Mouse (Mus musculus): ENCODE results near the gene Ak1. TPM values are rescaled to one million over a fixed set of nuclear protein-coding genes. Genes with fewer than 3 reads are reported as not detected.

Gene Ak1
- total and polyA plus RNA-seq, 3 experiments, result 1.4 to 3.9 (median 1.5) TPM

GRCm38 (mm10) chr2:32642813-32643212 is 21.3 kb downstream of the Ak1 start:
- dilution Hi-C loops (cut with MboI; ENCODE audit: extremely low pct_ligation_motif_present, extremely low pct_unique_long_range_greater_than_20kb, low sequenced_read_pairs) (no loop called here), in situ Hi-C loops (cut with MboI; ENCODE audit: low pct_ligation_motif_present, low pct_unique_long_range_greater_than_20kb, low sequenced_read_pairs) (no loop called here)
- Histone ChIP-seq H3K4me1 (ENCODE audit: control insufficient read depth in 1 of 2, insufficient read depth in 2 of 2) (peaks cover 7 to 17% of the 10 kb centered on the region in 2 experiments), H3K79me2 (replicated peaks; ENCODE audit: control insufficient read depth, extremely low read depth, insufficient read depth, poor library complexity, severe bottlenecking) (no peaks in the 10 kb centered on the region), H3K9me3 (replicated peaks; ENCODE audit: low read length) (no peaks in the 10 kb centered on the region), H3K9ac (ENCODE audit: insufficient read depth, low read depth) (no peak overlapping the region), H3K36me3 (replicated peaks in 1 of 2; ENCODE audit: control insufficient read depth in 1 of 2, insufficient read depth in 1 of 2, low read length in 1 of 2) (no peaks in the 10 kb centered on the region), H3K4me2 (ENCODE audit: insufficient read depth, low read depth, poor library complexity, severe bottlenecking) (no peak overlapping the region), H3K27ac (ENCODE audit: insufficient read depth, low read depth) (no peak overlapping the region), H3K4me3 (replicated peaks in 1 of 3; ENCODE audit: low read depth in 2 of 3, low read length in 2 of 3, poor library complexity in 1 of 3) (no peak overlapping the region), H3K27me3 (replicated peaks) (no peaks in the 10 kb centered on the region)
- TF ChIP-seq ETS1 (conservative IDR thresholded peaks at IDR 0.05; ENCODE audit: low read depth, low read length), result no peak
- TF ChIP-seq USF1 (IDR thresholded peaks at IDR 0.05; ENCODE audit: low read depth, low read length), result no peak
- no peak for TF ChIP-seq USF2 (conservative IDR thresholded peaks at IDR 0.05; ENCODE audit: low read depth, low read length)
- no peak for TF ChIP-seq GABPA (IDR thresholded peaks at IDR 0.05; ENCODE audit: insufficient replicate concordance, low read depth, low read length)
- TF ChIP-seq MEF2A (IDR thresholded peaks at IDR 0.05; ENCODE audit: borderline replicate concordance, low read depth, low read length), result no peak
- no peak for TF ChIP-seq POLR2AphosphoS2 (IDR thresholded peaks at IDR 0.05; ENCODE audit: low read depth, low read length)
- no peak for TF ChIP-seq EP300 (IDR thresholded peaks at IDR 0.05; ENCODE audit: low read length)
- TF ChIP-seq CHD2 (IDR thresholded peaks at IDR 0.05; ENCODE audit: low read length), result no peak
- no peak for TF ChIP-seq CHD1 (IDR thresholded peaks at IDR 0.05; ENCODE audit: low read depth, low read length)
- no peak for TF ChIP-seq ELF1 (IDR thresholded peaks at IDR 0.05; ENCODE audit: low read depth, low read length)
- no peak for TF ChIP-seq CTCF (conservative IDR thresholded peaks at IDR 0.05 in 1 of 2, IDR thresholded peaks at IDR 0.05 in 1 of 2; ENCODE audit: low read depth in 2 of 2, low read length in 2 of 2)
- no peak for TF ChIP-seq RAD21 (IDR thresholded peaks at IDR 0.05; ENCODE audit: low read depth, low read length)
- no peak for TF ChIP-seq ZC3H11A (IDR thresholded peaks at IDR 0.05; ENCODE audit: low read depth, low read length)
- no peak for TF ChIP-seq MYC (IDR thresholded peaks at IDR 0.05; ENCODE audit: low read depth, low read length)
- no peak for DNase-seq (ENCODE audit: extremely low read depth)

DNA sequence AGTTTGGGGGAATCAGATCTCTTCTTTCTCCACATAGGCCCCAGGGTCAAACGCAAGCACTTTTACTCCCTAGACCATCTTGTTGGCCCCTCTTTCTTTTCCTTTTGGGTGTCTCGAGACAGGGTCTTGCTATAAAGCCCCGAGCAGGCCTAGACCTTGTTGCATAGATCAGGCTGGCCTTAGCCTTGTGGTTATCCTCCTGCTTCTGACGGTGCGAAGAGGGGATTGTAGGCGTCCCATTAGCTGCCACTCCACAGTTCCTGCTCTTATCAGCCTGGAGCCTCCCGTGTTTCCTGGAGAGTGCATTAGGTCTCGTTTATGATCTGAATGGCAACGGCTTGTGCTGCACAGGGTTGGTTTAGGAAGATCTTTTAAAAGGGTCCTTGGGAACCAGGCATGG is 22.5 kb downstream of the Ak1 start:
- in situ Hi-C loops (cut with MboI; ENCODE audit: low pct_ligation_motif_present, low pct_unique_long_range_greater_than_20kb, low sequenced_read_pairs), result no loop called here
- H3K4me3 ChIP-seq (replicated peaks in 1 of 3; ENCODE audit: low read depth in 2 of 3, low read length in 2 of 3, poor library complexity in 1 of 3), result no peak overlapping the region
- H3K9ac ChIP-seq (ENCODE audit: insufficient read depth, low read depth), result no peak overlapping the region
- no peak for DNase-seq (ENCODE audit: extremely low read depth)
- H3K4me2 ChIP-seq (ENCODE audit: insufficient read depth, low read depth, poor library complexity, severe bottlenecking), result no peak overlapping the region
- no peak overlapping the region for H3K27ac ChIP-seq (ENCODE audit: insufficient read depth, low read depth)
- no peaks in the 10 kb centered on the region for H3K27me3 ChIP-seq (replicated peaks)
- TF ChIP-seq CHD1 (IDR thresholded peaks at IDR 0.05; ENCODE audit: low read depth, low read length) (no peak), MXI1 (IDR thresholded peaks at IDR 0.05; ENCODE audit: low read depth, low read length) (no peak), ZMIZ1 (IDR thresholded peaks at IDR 0.05; ENCODE audit: low read depth, low read length) (no peak), SIN3A (IDR thresholded peaks at IDR 0.05; ENCODE audit: low read length) (no peak), ELF1 (IDR thresholded peaks at IDR 0.05; ENCODE audit: low read depth, low read length) (no peak), HCFC1 (IDR thresholded peaks at IDR 0.05; ENCODE audit: low read depth, low read length) (no peak), RCOR1 (conservative IDR thresholded peaks at IDR 0.05; ENCODE audit: low read depth, low read length) (no peak), MYC (IDR thresholded peaks at IDR 0.05; ENCODE audit: low read depth, low read length) (no peak), KAT2A (IDR thresholded peaks at IDR 0.05; ENCODE audit: insufficient replicate concordance, low read length) (no peak)
- no peaks in the 10 kb centered on the region for H3K36me3 ChIP-seq (replicated peaks in 1 of 2; ENCODE audit: control insufficient read depth in 1 of 2, insufficient read depth in 1 of 2, low read length in 1 of 2)
- H3K9me3 ChIP-seq (replicated peaks; ENCODE audit: low read length), result no peaks in the 10 kb centered on the region
- dilution Hi-C loops (cut with MboI; ENCODE audit: extremely low pct_ligation_motif_present, extremely low pct_unique_long_range_greater_than_20kb, low sequenced_read_pairs), result no loop called here
- H3K79me2 ChIP-seq (replicated peaks; ENCODE audit: control insufficient read depth, extremely low read depth, insufficient read depth, poor library complexity, severe bottlenecking), result no peaks in the 10 kb centered on the region
- peaks cover 3 to 10% of the 10 kb centered on the region in 2 experiments; a peak in 2 of 4 replicates for H3K4me1 ChIP-seq (ENCODE audit: control insufficient read depth in 1 of 2, insufficient read depth in 2 of 2)

Data from CH12.LX (cell line).